Mouse (Mus musculus): Measurements from ENCODE around the gene Egr2. TPM values are rescaled to one million over a fixed set of nuclear protein-coding genes. Genes with fewer than 3 reads are reported as not detected.

The Egr2 gene
- polyA plus RNA-seq, 1 experiment from 2014 or later = 0.26 TPM

DNA sequence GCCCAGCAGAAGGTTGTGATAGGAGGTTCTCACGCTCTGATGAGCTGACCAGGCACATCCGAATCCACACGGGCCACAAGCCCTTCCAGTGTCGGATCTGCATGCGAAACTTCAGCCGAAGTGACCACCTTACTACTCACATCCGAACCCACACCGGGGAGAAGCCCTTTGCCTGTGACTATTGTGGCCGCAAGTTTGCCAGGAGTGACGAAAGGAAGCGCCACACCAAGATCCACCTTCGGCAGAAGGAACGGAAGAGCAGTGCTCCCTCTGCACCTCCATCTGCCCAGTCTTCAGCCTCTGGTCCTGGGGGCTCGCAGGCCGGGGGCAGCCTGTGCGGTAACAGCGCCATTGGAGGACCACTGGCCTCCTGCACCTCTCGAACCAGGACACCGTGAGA is 5.3 kb downstream of the Egr2 start:
- Histone ChIP-seq H3K27me3 (peaks cover 66% of the 10 kb centered on the region), H3K4me3 (peak overlapping the region; percentile 12; the same call in 1 of the 2 replicates), H3K9me3 (no peaks in the 10 kb centered on the region), H3K36me3 (no peaks in the 10 kb centered on the region), H3K9ac (replicated peaks) (no peak overlapping the region), H3K4me2 (replicated peaks) (0 out of 2 replicates have a peak overlapping the region, but pooled peaks have one; percentile 5), H3K4me1 (peaks cover 34% of the 10 kb centered on the region), H3K27ac (replicated peaks) (no peak overlapping the region)
- no peak for ATAC-seq (ENCODE audit: low FRiP score, low read depth)
- 7% methylated on average over 19 of the region's 19 CpGs for WGBS

DNA sequence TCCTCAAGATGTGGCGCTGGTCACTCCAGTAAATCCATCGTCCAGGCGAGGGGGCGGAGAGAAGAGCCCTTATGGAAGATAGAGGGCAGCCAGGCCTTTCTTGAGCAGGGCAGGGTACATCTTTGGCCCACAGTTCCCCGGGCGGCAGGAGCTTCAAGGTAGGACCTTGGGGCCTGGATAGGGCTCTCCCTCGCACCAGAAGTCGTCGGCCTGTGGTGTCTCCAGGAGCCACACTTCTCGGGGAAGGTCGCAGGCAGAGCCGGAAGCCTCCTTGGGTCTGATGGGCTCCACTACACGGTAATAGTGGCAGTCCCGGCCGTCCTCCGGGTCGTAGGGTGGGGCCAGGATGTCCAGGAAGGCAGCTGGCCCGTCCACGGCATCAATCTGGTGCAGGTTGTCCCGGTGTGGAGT is 12.6 kb downstream of the Egr2 start:
- H3K4me2 ChIP-seq (replicated peaks) = peak overlapping the region; percentile 95
- H3K27me3 ChIP-seq = peaks cover 5% of the 10 kb centered on the region; the same call in 1 of the 2 replicates
- peak overlapping the region; percentile 96; the same call in 1 of the 2 replicates for H3K27ac ChIP-seq (replicated peaks)
- peaks cover 28% of the 10 kb centered on the region for H3K4me1 ChIP-seq
- peak overlapping the region; percentile 91 for H3K9ac ChIP-seq (replicated peaks)
- ATAC-seq (ENCODE audit: low FRiP score, low read depth) = peak; percentile 2; the same call in 1 of the 2 replicates
- under 1% methylated on average over 20 of the region's 20 CpGs for WGBS
- peak overlapping the region; percentile 89 for H3K4me3 ChIP-seq
- H3K9me3 ChIP-seq = no peaks in the 10 kb centered on the region
- no peaks in the 10 kb centered on the region for H3K36me3 ChIP-seq

DNA sequence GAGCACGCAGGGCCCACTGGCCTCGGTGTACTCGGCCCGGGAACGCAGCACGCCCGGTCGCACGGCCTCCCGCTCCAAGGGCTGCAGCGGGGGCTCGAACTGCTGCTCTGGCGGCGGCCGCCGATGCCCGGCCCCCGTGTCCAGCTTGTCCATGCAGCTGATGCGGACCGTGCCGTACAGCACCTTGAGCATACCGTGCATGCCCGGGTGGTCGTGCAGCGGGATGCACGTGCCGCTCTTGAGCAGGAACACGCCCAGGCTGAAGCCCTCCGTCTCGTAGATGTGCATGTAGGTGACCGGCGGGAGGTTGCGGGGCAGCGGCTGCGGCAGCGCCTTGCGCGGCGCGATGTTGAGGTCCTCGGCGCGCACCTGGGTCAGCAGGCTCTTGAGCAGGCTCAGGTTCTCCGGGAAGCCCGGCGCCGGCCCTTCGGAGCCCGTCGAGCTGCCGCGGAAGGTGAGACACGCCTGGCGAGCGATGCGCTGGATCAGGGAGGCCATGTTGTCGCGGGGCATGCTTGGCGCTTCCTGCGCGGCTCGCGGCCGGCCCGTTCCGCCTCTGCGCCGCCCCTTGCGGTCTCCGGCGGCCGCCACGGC is 13.1 kb downstream of the Egr2 start:
- H3K9me3 ChIP-seq = no peaks in the 10 kb centered on the region
- 0% methylated on average over 61 of the region's 73 CpGs for WGBS
- peak overlapping the region; percentile 96 for H3K27ac ChIP-seq (replicated peaks)

DNA sequence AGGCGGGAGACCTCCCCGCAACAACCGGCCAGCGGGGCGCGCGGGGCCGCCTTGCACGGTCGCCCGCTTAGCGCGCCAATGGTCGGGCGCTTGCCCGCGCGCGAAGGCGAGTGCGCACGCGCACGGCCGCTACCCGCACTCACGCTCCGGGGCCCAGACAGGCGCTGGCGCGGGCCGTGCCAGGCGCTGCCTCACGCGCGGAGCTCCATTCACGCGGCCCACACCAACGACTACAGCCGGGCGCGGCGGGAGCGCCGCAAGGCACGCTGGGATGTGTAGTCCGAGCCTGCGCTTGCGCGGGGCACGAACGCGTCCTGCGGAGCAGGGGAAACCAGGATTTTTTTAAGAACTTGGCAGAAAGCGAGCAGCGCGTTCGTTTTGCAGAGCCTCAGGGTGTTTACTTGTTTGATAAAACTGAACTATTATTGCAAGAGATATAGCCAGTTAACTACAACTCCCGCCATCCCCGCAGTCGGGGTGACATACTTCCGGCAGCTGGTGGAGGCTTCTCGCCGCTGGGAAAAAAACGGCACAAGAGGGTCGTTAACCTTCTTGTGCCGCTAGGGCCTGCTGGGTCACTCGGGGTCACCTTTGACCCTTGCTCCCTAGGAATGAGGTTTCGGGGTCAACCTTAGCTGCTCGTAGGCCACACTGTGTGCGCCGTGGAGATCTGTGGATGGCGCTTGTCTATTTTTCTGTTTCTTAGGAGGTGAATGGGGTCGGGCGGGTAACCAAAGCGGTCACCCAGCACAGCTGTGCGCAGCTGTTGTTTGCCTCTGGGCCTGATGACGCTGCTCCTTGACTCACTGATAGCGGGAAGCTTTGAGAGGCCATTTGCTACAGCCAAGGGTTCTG is 13.8 kb downstream of the Egr2 start, which contains the start of gene Ado:
Gene Ado, minus strand, starts transcription at position 79 of the 855 bp plus-strand sequence.
- Histone ChIP-seq H3K4me2 (replicated peaks) (peak within 1 kb of the TSS; percentile 95), H3K9ac (replicated peaks) (peak within 1 kb of the TSS; percentile 91), H3K4me1 (peaks cover 28% of the 10 kb centered on the region), H3K9me3 (no peaks in the 10 kb centered on the region), H3K27me3 (peaks cover 5% of the 10 kb centered on the region; the same call in 1 of the 2 replicates), H3K36me3 (no peaks in the 10 kb centered on the region), H3K4me3 (peak within 1 kb of the TSS; percentile 89), H3K27ac (replicated peaks) (peak within 1 kb of the TSS; percentile 96)
- ATAC-seq (ENCODE audit: low FRiP score, low read depth) = peak; percentile 97
- under 1% methylated on average over 78 of the region's 79 CpGs for WGBS

More for the DNA sequence above, 13.1 kb downstream of the Egr2 start:
- peak overlapping the region; percentile 95 for H3K4me2 ChIP-seq (replicated peaks)
- H3K9ac ChIP-seq (replicated peaks) = peak overlapping the region; percentile 91
- no peaks in the 10 kb centered on the region for H3K36me3 ChIP-seq
- peak; percentile 56 for ATAC-seq (ENCODE audit: low FRiP score, low read depth)
- peaks cover 28% of the 10 kb centered on the region for H3K4me1 ChIP-seq
- H3K4me3 ChIP-seq = peak overlapping the region; percentile 89
- H3K27me3 ChIP-seq = peaks cover 5% of the 10 kb centered on the region; the same call in 1 of the 2 replicates

DNA sequence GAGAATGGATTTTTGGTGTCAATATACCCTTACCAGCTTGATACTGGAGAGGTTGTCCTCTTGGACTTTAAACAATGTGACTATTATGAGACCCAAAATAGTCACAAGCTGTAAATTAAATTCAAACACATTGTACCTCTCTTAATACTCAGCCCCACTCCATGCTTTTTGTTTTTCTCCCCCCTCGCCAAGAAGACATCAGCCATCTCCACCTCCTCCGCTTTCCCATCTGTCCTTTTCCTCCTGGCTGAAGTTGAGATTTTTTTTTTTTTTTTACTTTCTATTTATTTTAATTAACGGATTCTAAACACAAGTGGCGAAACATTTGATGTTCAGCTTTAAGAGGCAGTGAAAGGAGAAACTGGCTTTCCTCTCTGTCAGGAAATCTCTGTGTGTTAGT is 22.8 kb downstream of the Egr2 start:
- Histone ChIP-seq H3K27me3 (peaks cover 3% of the 10 kb centered on the region; the same call in 1 of the 2 replicates), H3K36me3 (no peaks in the 10 kb centered on the region), H3K4me3 (no peak overlapping the region), H3K9me3 (no peaks in the 10 kb centered on the region), H3K4me2 (replicated peaks) (no peak overlapping the region), H3K4me1 (peaks cover 8% of the 10 kb centered on the region; the same call in 1 of the 2 replicates), H3K9ac (replicated peaks) (no peak overlapping the region), H3K27ac (replicated peaks) (no peak overlapping the region)
- ATAC-seq (ENCODE audit: low FRiP score, low read depth) = no peak
- WGBS = 83% methylated on average over 4 of the region's 4 CpGs

DNA sequence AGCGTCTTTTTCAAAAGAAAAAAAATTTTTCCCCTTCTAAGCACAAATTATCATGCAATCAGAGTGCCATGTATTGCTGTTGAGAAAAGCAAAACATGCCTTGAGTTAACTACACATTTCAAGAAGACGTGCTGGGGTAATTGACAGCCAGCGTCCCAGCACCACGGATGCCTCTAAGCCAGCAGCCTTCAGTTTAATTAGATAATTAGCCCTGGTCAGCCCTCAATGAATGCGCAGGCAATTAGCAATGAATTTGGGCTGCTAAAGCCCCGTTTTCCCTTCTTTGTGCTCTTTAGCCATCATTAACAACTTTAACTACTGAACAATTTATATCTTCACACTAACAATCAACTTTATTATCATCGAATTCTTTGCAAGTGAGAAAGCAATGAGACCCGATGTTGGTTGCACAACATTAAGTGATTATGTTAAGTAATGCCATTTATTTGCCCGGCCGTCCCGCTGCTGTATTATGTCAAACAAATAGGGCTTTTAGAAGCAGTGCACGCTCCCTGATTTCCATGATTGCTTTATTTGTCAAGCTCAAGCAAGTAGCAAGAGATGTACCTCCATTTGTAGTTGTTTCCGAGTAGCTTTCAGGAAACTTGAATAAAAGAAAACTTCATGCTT is 24.6 kb downstream of the Egr2 start:
- ATAC-seq (ENCODE audit: low FRiP score, low read depth) = 0 out of 2 replicates have a peak, but pooled peaks have one; percentile 30
- Histone ChIP-seq H3K27me3 (peaks cover 19% of the 10 kb centered on the region; the same call in 1 of the 2 replicates), H3K4me3 (no peak overlapping the region), H3K4me1 (peaks cover 8% of the 10 kb centered on the region; the same call in 1 of the 2 replicates), H3K36me3 (no peaks in the 10 kb centered on the region), H3K27ac (replicated peaks) (no peak overlapping the region), H3K9ac (replicated peaks) (no peak overlapping the region), H3K9me3 (no peaks in the 10 kb centered on the region), H3K4me2 (replicated peaks) (no peak overlapping the region)
- WGBS = 47% methylated on average over 13 of the region's 13 CpGs

DNA sequence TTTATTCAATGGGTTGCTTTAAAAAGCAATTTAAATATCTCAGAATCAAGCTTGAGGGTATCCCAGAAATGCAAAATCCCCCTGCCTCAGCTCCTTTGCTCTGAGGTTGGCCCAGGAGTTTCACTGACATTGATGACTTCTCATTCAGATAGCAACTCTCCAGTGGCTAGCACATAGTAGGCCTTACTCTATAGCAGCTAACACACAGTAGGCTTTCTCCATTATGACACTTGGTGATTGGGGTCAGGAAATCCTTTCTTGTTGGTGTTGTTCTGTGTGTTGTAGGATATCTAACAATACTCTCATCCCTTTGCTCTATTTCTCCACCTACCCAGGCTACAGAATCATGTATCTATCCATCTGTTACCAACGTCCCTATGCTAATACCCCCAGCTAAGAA is 25.9 kb downstream of the Egr2 start:
- 82% methylated on average over 1 of the region's 1 CpGs for WGBS
- Histone ChIP-seq H3K36me3 (no peaks in the 10 kb centered on the region), H3K4me1 (peaks cover 13% of the 10 kb centered on the region; the same call in 1 of the 2 replicates), H3K27ac (replicated peaks) (no peak overlapping the region), H3K27me3 (peaks cover 19% of the 10 kb centered on the region; the same call in 1 of the 2 replicates), H3K4me2 (replicated peaks) (no peak overlapping the region), H3K9me3 (no peaks in the 10 kb centered on the region), H3K4me3 (no peak overlapping the region), H3K9ac (replicated peaks) (no peak overlapping the region)
- no peak for ATAC-seq (ENCODE audit: low FRiP score, low read depth)

DNA sequence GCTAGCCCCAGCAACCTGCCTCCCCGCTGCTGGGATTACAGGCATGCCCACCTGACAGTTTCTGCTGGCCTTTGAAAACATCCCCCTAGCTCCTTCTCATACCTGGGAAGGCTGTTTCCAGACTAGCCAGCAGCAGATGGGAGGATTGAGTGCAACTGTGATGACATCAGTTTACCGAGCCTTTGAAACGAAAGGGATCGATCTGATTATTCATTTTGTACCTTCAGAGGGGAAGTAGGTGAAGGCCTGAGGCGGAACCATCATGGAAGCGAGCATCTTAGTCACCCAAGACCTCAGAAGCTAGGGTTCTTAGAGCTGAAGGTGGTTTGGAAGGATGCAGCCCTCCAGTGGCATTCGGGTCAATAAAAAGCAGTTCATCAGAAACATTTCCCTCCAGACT is 29.2 kb downstream of the Egr2 start:
- H3K4me3 ChIP-seq = no peak overlapping the region
- 92% methylated on average over 7 of the region's 7 CpGs for WGBS
- H3K27me3 ChIP-seq = peaks cover 19% of the 10 kb centered on the region; the same call in 1 of the 2 replicates
- no peak overlapping the region for H3K9ac ChIP-seq (replicated peaks)
- no peak overlapping the region for H3K27ac ChIP-seq (replicated peaks)
- peaks cover 15% of the 10 kb centered on the region; the same call in 1 of the 2 replicates for H3K4me1 ChIP-seq
- no peaks in the 10 kb centered on the region for H3K36me3 ChIP-seq
- no peak overlapping the region for H3K4me2 ChIP-seq (replicated peaks)
- no peak for ATAC-seq (ENCODE audit: low FRiP score, low read depth)
- H3K9me3 ChIP-seq = no peaks in the 10 kb centered on the region

DNA sequence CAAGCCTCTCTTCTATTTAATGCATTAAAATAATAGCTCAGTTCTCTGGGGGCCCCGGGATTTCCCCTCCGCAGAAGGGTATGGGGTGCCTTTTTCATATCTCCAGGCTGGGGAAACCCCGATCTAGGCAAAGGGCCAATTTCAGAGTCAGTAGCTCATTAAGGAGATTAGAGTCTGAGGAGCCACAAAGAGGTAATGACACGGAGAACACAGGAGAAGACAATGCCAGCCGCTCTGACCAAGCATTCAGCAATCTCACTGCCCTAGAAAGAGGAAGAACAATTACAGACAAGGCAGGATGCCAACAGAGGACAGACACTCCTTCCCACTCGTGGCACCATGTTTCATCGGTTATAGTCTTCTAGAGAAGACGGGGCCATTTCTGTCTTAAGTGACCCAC is 30.8 kb downstream of the Egr2 start:
- Histone ChIP-seq H3K27ac (replicated peaks) (no peak overlapping the region), H3K4me2 (replicated peaks) (no peak overlapping the region), H3K27me3 (peaks cover 19% of the 10 kb centered on the region; the same call in 1 of the 2 replicates), H3K36me3 (no peaks in the 10 kb centered on the region), H3K9ac (replicated peaks) (no peak overlapping the region), H3K4me1 (peaks cover 7% of the 10 kb centered on the region; the same call in 1 of the 2 replicates), H3K9me3 (no peaks in the 10 kb centered on the region), H3K4me3 (no peak overlapping the region)
- 61% methylated on average over 8 of the region's 8 CpGs for WGBS
- ATAC-seq (ENCODE audit: low FRiP score, low read depth) = no peak

DNA sequence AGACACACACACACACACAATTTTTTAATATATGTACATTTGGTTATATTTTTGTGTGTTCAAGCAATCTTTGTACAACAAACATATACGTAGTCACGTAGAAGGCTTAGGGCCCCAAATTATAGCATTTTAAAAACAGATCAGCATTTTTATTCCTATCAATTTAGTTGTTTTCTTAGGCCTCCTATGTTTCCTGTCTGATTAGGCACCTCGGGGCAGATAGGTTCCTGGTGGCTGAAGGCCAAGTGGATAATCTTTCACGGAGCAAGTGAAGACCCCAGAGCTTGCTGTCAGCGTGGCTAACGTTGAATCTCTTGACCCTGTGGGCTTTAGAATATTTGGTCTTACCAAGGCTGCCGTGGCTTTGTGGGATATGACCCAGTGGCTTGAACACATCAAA is 34.3 kb downstream of the Egr2 start:
- no peaks in the 10 kb centered on the region for H3K9me3 ChIP-seq
- H3K4me1 ChIP-seq = peaks cover 7% of the 10 kb centered on the region; the same call in 1 of the 2 replicates
- ATAC-seq (ENCODE audit: low FRiP score, low read depth) = no peak
- H3K36me3 ChIP-seq = no peaks in the 10 kb centered on the region
- peaks cover 3% of the 10 kb centered on the region; the same call in 1 of the 2 replicates for H3K27me3 ChIP-seq
- no peak overlapping the region for H3K4me3 ChIP-seq
- 87% methylated on average over 7 of the region's 7 CpGs for WGBS
- no peak overlapping the region for H3K27ac ChIP-seq (replicated peaks)
- no peak overlapping the region for H3K9ac ChIP-seq (replicated peaks)
- no peak overlapping the region for H3K4me2 ChIP-seq (replicated peaks)

DNA sequence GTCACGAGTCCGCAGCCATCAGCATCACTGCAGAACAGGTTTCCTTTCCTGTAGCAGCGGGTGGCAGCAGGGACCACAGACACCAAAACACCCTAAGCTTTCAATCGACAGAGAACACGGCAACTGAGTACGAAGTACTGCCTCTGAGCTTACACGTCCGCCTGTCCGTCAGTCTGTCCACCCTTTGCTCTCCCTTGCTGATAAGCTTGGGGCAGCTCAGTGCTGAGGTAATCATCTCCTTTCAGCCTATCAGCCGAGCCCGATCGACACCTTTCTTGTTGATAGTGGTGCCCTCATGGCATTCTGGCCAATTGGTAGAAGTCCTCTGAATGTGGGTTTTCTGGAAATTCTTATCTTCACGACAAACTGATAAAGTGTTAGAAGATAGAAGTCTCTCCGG is 36.2 kb downstream of the Egr2 start:
- no peak for ATAC-seq (ENCODE audit: low FRiP score, low read depth)

More for the DNA sequence above, 36.2 kb downstream of the Egr2 start:
- Histone ChIP-seq H3K27ac (replicated peaks) (no peak overlapping the region), H3K4me1 (0 out of 2 replicates have a peak, but pooled peaks cover under 1% of the 10 kb centered on the region), H3K9me3 (no peaks in the 10 kb centered on the region), H3K4me2 (replicated peaks) (no peak overlapping the region), H3K4me3 (no peak overlapping the region), H3K27me3 (no peaks in the 10 kb centered on the region), H3K36me3 (no peaks in the 10 kb centered on the region), H3K9ac (replicated peaks) (no peak overlapping the region)
- WGBS = 94% methylated on average over 14 of the region's 14 CpGs
